Mouse (Mus musculus) stomach, postnatal 0 days (tissue): Measurements from ENCODE around the gene Ankrd12. TPM values are rescaled to one million over a fixed set of nuclear protein-coding genes. Genes with fewer than 3 reads are reported as not detected.

Experiments
- ATAC-seq: fragments of 200-750 bp; cut with Nextera tagmentation; 2 replicates; pipeline ENCODE4 v1.8.0; 2017; ENCODE audit not compliant: low FRiP score, low TSS enrichment
- DNase-seq: peaks from one replicate; pipeline ENCODE4 v3.0.0-alpha.2; 2016; ENCODE audit warnings: low spot score
- H3K27ac ChIP-seq: fragments of 300-500 bp; sonication (generic); replicated peaks from 2 replicates; pipeline ENCODE4 v1.5.1; 2014; ENCODE audit warnings: mild to moderate bottlenecking, control low read depth
- H3K27me3 ChIP-seq: fragments of 300-500 bp; sonication (generic); 2 replicates; pipeline ENCODE4 v1.6.1; 2014; ENCODE audit warnings: low read length; ENCODE audit not compliant: control insufficient read depth, insufficient read depth
- H3K36me3 ChIP-seq: fragments of 300-500 bp; sonication (generic); 2 replicates; pipeline ENCODE4 v1.6.1; 2014; ENCODE audit warnings: low read length, mixed read lengths; ENCODE audit not compliant: control insufficient read depth, insufficient read depth
- H3K4me1 ChIP-seq: fragments of 300-500 bp; sonication (generic); replicated peaks from 2 replicates; pipeline ENCODE4 v1.6.1; 2014; ENCODE audit warnings: antibody characterized with exemption; ENCODE audit not compliant: control insufficient read depth, insufficient read depth
- H3K4me2 ChIP-seq: fragments of 300-500 bp; sonication (generic); replicated peaks from 2 replicates; pipeline ENCODE4 v1.6.1; 2014; ENCODE audit warnings: low read depth, mild to moderate bottlenecking, control low read depth, moderate library complexity
- H3K4me3 ChIP-seq: fragments of 300-500 bp; sonication (generic); 2 replicates; pipeline ENCODE4 v1.5.1; 2014; ENCODE audit warnings: low read depth, low read length, control low read depth
- H3K9ac ChIP-seq: fragments of 300-500 bp; sonication (generic); 2 replicates; pipeline ENCODE4 v1.6.1; 2014; ENCODE audit warnings: mild to moderate bottlenecking, low read length, control low read depth, mixed read lengths
- H3K9me3 ChIP-seq: fragments of 300-500 bp; sonication (generic); 2 replicates; pipeline ENCODE4 v1.6.1; 2016; ENCODE audit warnings: low read length; ENCODE audit not compliant: control insufficient read depth
- CTCF ChIP-seq: IDR thresholded peaks from 2 replicates; pipeline ENCODE4 v1.5.1; 2016; ENCODE audit warnings: antibody characterized with exemption, low read depth, mild to moderate bottlenecking, moderate library complexity
- EP300 ChIP-seq: optimal IDR thresholded peaks from 2 replicates; pipeline ENCODE3; 2016; ENCODE audit warnings: antibody characterized with exemption
- WGBS: fragments of 180-500 bp; shearing (Covaris S2); extraction: QIAGEN DNeasy Blood & Tissue Kit; methylation state at CpG from one replicate; pipeline ENCODE4 v1.1.7; 2014; 5-methylcytosine and 5-hydroxymethylcytosine counted together
- polyA plus RNA-seq: library from polyadenylated mRNA; unstranded; fragments of >200 nt; fragmentation: Nextera tagmentation; extraction: Ambion mirVana; gene quantifications from 2 replicates; pipeline ENCODE4 v1.2.1, GENCODE M21; 2015

The Ankrd12 gene
- polyA plus RNA-seq: 23.4 and 25.5 TPM in 2 replicates

GRCm38 (mm10) chr17:66076934-66077333 lies at the start of gene Ankrd12:
Gene Ankrd12, minus strand, starts transcription at chr17:66077089.
- Histone ChIP-seq H3K27ac (peak within 1 kb of the TSS; percentile 97), H3K4me1 (no peaks in the 10 kb centered on the region), H3K9me3 (no peaks in the 10 kb centered on the region), H3K9ac (peak within 1 kb of the TSS; percentile 83), H3K36me3 (0 out of 2 replicates have a peak, but pooled peaks cover 6% of the 10 kb centered on the region), H3K4me3 (peak within 1 kb of the TSS; percentile 95), H3K27me3 (no peaks in the 10 kb centered on the region), H3K4me2 (peak within 1 kb of the TSS; percentile 88)
- TF ChIP-seq CTCF (no peak), EP300 (no peak)
- ATAC-seq (peak; percentile 98), DNase-seq (peak; percentile 97)
- 3% methylated on average over 46 of the region's 53 CpGs for WGBS

- ATAC-seq (no peak), DNase-seq (no peak)
- H3K27ac ChIP-seq: no peak overlapping the region
- 75% methylated on average over 5 of the region's 5 CpGs for WGBS
- H3K27me3 ChIP-seq: no peaks in the 10 kb centered on the region
- peaks cover 3% of the 10 kb centered on the region; the same call in 1 of the 2 replicates for H3K36me3 ChIP-seq
- 0 out of 2 replicates have a peak, but pooled peaks cover 3% of the 10 kb centered on the region for H3K4me1 ChIP-seq
- H3K9ac ChIP-seq: no peak overlapping the region
- H3K9me3 ChIP-seq: no peaks in the 10 kb centered on the region
- H3K4me3 ChIP-seq: no peak overlapping the region
- TF ChIP-seq CTCF (peak; percentile 58), EP300 (no peak)
- no peak overlapping the region for H3K4me2 ChIP-seq
These were observed 48.3 kb upstream of the Ankrd12 start for GRCm38 (mm10) chr17:66125211-66125610.

DNA sequence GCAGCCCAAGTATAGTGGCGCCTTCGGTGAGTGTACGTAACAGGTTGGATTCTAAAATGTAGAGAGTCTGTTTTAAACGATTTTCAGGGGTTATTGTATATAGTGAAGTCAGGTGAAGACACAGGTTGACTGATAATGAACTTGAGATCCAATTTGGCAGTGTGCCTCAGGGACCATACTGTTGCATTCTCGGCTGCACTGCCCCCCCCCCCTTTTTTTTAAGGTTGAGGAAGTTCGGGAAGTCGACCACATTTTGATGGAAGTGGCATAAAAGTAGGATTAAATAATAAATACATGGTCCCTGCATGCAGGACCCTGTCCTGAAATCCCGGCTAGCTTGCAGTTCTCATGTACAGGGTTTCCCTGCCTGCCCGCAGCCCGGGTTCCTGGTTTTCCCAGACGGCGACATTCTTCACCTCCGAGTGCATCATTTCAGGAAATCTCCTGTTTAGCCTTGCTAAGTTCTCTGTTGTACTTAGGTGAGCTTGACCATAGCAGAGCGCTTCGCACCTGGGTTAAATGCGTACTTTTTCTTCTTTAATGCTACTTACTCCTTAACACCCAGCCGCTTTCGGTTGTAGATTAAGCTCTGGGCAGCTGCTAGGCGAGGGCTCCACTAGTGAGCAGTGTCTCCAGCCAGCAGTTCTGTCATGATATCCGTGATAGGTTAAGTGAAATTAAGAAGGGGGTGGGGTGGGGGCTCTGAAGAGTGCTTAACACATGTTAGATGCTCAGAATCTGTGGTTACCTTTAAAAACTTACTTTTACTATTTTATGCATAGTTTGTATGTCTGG lies 47.1 kb upstream of the Ankrd12 start:
- Histone ChIP-seq H3K4me1 (0 out of 2 replicates have a peak, but pooled peaks cover 3% of the 10 kb centered on the region), H3K36me3 (peaks cover 4% of the 10 kb centered on the region; the same call in 1 of the 2 replicates), H3K9ac (peak overlapping the region; percentile 68), H3K4me2 (peak overlapping the region; percentile 72), H3K27me3 (no peaks in the 10 kb centered on the region), H3K27ac (peak overlapping the region; percentile 87), H3K9me3 (no peaks in the 10 kb centered on the region), H3K4me3 (peak overlapping the region; percentile 77)
- peak; percentile 44 for DNase-seq
- ATAC-seq: peak; percentile 40; the same call in 1 of the 2 replicates
- 1% methylated on average over 20 of the region's 20 CpGs for WGBS
- TF ChIP-seq EP300: no peak
- no peak for TF ChIP-seq CTCF

DNA sequence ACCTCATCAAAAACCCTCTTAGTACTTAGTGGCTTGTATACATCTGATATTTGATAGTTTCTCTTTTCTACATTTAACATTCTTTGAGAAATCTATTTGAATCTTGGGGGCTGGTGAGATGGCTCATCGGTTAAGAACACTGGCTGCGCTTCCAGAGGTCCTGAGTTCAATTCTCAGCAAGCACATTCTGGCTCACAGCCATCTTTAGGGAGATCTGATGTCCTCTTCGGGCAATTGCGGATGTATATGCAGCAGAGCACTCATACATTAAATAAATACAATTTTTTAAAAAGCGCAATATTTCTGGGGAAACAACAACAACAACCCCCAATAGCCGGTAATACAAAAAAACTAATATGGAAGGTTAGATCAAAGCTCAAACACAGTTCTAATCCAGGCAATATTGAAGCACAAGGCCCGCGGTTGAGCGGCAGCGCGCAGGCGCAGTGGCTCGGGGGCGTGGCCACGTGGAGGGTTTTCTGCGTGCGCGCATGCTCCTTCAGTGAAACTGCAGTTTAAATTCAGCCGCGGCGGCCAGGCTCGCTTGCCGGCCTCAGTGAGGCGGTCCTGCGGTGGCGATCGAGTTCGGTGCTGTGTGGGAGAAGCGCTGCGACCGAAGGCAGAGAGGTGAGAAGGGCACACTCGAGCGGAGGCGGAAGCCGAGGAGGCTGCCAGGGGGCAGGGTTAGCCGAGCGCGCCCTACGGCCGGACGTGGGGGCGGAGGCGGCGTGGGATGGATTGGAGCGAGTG lies 46.4 kb upstream of the Ankrd12 start, which contains the start of gene Ddx11:
Ddx11 (plus strand) TSS at position 455 of the 750 bp plus-strand sequence.
- peak within 1 kb of the TSS; percentile 87 for H3K27ac ChIP-seq
- peaks cover 5% of the 10 kb centered on the region; the same call in 1 of the 2 replicates for H3K36me3 ChIP-seq
- H3K27me3 ChIP-seq: no peaks in the 10 kb centered on the region
- peak within 1 kb of the TSS; percentile 77 for H3K4me3 ChIP-seq
- DNase-seq (peak; percentile 93), ATAC-seq (peak; percentile 86)
- H3K4me1 ChIP-seq: 0 out of 2 replicates have a peak, but pooled peaks cover 3% of the 10 kb centered on the region
- H3K9me3 ChIP-seq: no peaks in the 10 kb centered on the region
- 4% methylated on average over 45 of the region's 45 CpGs for WGBS
- no peak for TF ChIP-seq EP300
- peak; percentile 38; the same call in 1 of the 2 replicates for TF ChIP-seq CTCF
- H3K9ac ChIP-seq: peak within 1 kb of the TSS; percentile 68
- H3K4me2 ChIP-seq: peak within 1 kb of the TSS; percentile 72

- TF ChIP-seq EP300 (no peak), CTCF (no peak)
- H3K4me1 ChIP-seq: 0 out of 2 replicates have a peak, but pooled peaks cover 3% of the 10 kb centered on the region
- 85% methylated on average over 1 of the region's 1 CpGs for WGBS
- H3K4me2 ChIP-seq: no peak overlapping the region
- no peaks in the 10 kb centered on the region for H3K9me3 ChIP-seq
- DNase-seq: no peak
- peaks cover 24% of the 10 kb centered on the region; the same call in 1 of the 2 replicates for H3K36me3 ChIP-seq
- H3K4me3 ChIP-seq: no peak overlapping the region
- no peak for ATAC-seq
- no peak overlapping the region for H3K27ac ChIP-seq
- no peak overlapping the region for H3K9ac ChIP-seq
- H3K27me3 ChIP-seq: no peaks in the 10 kb centered on the region
These were observed 43.8 kb upstream of the Ankrd12 start for GRCm38 (mm10) chr17:66120701-66121100.
